Mouse (Mus musculus): Measurements from ENCODE around the gene Mfap1a. TPM values are rescaled to one million over a fixed set of nuclear protein-coding genes. Genes with fewer than 3 reads are reported as not detected.
"Not testable (repeated sequence)": the region's sequence is repeated elsewhere in the genome, so short reads cannot be mapped to it uniquely, and the experiment has no call there.

Mfap1a gene
- total and polyA plus RNA-seq, 3 experiments, result 13.5 to 27.3 (median 14.0) TPM

DNA sequence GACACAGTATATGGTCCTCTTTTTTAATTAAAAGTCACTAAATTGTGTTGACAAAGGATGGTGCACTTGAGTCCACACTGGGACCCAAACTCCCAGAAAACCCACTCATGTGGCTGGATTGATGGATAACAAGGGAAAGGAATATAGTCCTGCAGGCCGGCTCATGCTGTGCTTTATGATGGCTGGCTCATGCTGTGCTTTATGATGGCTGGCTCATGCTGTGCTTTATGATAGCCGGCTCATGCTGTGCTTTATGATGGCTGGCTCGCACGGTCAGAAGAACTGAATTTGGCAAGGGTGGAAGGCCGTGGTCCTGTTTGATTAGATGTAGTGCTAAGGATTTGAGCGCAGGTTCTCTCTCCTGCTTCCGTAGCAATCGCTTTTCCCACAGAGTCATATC, 22.9 kb downstream of the Mfap1a start:
- no peak for TF ChIP-seq TBP (conservative IDR thresholded peaks at IDR 0.05; ENCODE audit: low read depth, low read length)
- no peak for TF ChIP-seq ETS1 (conservative IDR thresholded peaks at IDR 0.05; ENCODE audit: low read depth, low read length)
- no peak for TF ChIP-seq KAT2A (IDR thresholded peaks at IDR 0.05; ENCODE audit: insufficient replicate concordance, low read length)
- dilution Hi-C loops (cut with MboI; ENCODE audit: extremely low pct_ligation_motif_present, extremely low pct_unique_long_range_greater_than_20kb, low sequenced_read_pairs), result no loop called here

GRCm38 (mm10) chr2:121480916-121481315, 25.5 kb downstream of the Mfap1a start:
- dilution Hi-C loops (cut with MboI; ENCODE audit: extremely low pct_ligation_motif_present, extremely low pct_unique_long_range_greater_than_20kb, low sequenced_read_pairs); H3K27ac ChIP-seq (ENCODE audit: insufficient read depth, low read depth); H3K79me2 ChIP-seq (replicated peaks; ENCODE audit: control insufficient read depth, extremely low read depth, insufficient read depth, poor library complexity, severe bottlenecking); H3K4me3 ChIP-seq (replicated peaks in 1 of 3; ENCODE audit: low read depth in 2 of 3, low read length in 2 of 3, poor library complexity in 1 of 3); H3K4me1 ChIP-seq (ENCODE audit: control insufficient read depth in 1 of 2, insufficient read depth in 2 of 2); H3K4me2 ChIP-seq (ENCODE audit: insufficient read depth, low read depth, poor library complexity, severe bottlenecking); H3K36me3 ChIP-seq (replicated peaks in 1 of 2; ENCODE audit: control insufficient read depth in 1 of 2, insufficient read depth in 1 of 2, low read length in 1 of 2); in situ Hi-C loops (cut with MboI; ENCODE audit: low pct_ligation_motif_present, low pct_unique_long_range_greater_than_20kb, low sequenced_read_pairs); H3K27me3 ChIP-seq (replicated peaks); H3K9me3 ChIP-seq (replicated peaks; ENCODE audit: low read length); H3K9ac ChIP-seq (ENCODE audit: insufficient read depth, low read depth); DNase-seq (ENCODE audit: extremely low read depth): not testable (repeated sequence)

More for the DNA sequence above, 22.9 kb downstream of the Mfap1a start:
- Histone ChIP-seq H3K4me2 (ENCODE audit: insufficient read depth, low read depth, poor library complexity, severe bottlenecking) (no peak overlapping the region), H3K4me1 (ENCODE audit: control insufficient read depth in 1 of 2, insufficient read depth in 2 of 2) (no peaks in the 10 kb centered on the region), H3K27me3 (replicated peaks) (peaks cover 7% of the 10 kb centered on the region), H3K27ac (ENCODE audit: insufficient read depth, low read depth) (no peak overlapping the region), H3K79me2 (replicated peaks; ENCODE audit: control insufficient read depth, extremely low read depth, insufficient read depth, poor library complexity, severe bottlenecking) (no peaks in the 10 kb centered on the region), H3K36me3 (replicated peaks in 1 of 2; ENCODE audit: control insufficient read depth in 1 of 2, insufficient read depth in 1 of 2, low read length in 1 of 2) (no peaks in the 10 kb centered on the region), H3K4me3 (replicated peaks in 1 of 3; ENCODE audit: low read depth in 2 of 3, low read length in 2 of 3, poor library complexity in 1 of 3) (no peak overlapping the region), H3K9me3 (replicated peaks; ENCODE audit: low read length) (no peaks in the 10 kb centered on the region), H3K9ac (ENCODE audit: insufficient read depth, low read depth) (no peak overlapping the region)
- in situ Hi-C loops (cut with MboI; ENCODE audit: low pct_ligation_motif_present, low pct_unique_long_range_greater_than_20kb, low sequenced_read_pairs), result no loop called here
- DNase-seq (ENCODE audit: extremely low read depth), result no peak

DNA sequence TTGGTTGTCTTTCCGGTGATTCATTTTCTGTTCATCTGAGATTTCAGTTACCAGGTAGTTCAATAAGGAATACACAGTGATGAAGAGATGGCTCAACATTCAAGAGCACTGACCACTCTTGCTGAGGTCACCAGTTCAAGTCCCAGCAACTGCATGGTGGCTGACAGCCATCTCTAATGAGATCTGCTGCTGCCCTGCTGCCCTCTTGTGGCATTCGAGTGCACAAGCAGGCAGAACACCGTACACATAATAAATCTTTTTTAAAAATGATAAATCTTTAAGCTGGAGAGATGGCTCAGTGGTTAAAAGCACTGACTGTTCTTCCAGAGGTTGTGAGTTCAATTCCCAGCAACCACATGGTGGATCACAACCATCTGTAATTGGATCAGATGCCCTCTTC, 26.0 kb downstream of the Mfap1a start:
- Histone ChIP-seq H3K27me3 (replicated peaks) (peaks cover 7% of the 10 kb centered on the region), H3K4me2 (ENCODE audit: insufficient read depth, low read depth, poor library complexity, severe bottlenecking) (no peak overlapping the region), H3K9me3 (replicated peaks; ENCODE audit: low read length) (no peaks in the 10 kb centered on the region), H3K4me3 (replicated peaks in 1 of 3; ENCODE audit: low read depth in 2 of 3, low read length in 2 of 3, poor library complexity in 1 of 3) (no peak overlapping the region), H3K9ac (ENCODE audit: insufficient read depth, low read depth) (no peak overlapping the region), H3K36me3 (replicated peaks in 1 of 2; ENCODE audit: control insufficient read depth in 1 of 2, insufficient read depth in 1 of 2, low read length in 1 of 2) (peaks cover 7% of the 10 kb centered on the region in 2 experiments), H3K79me2 (replicated peaks; ENCODE audit: control insufficient read depth, extremely low read depth, insufficient read depth, poor library complexity, severe bottlenecking) (no peaks in the 10 kb centered on the region), H3K27ac (ENCODE audit: insufficient read depth, low read depth) (no peak overlapping the region), H3K4me1 (ENCODE audit: control insufficient read depth in 1 of 2, insufficient read depth in 2 of 2) (no peaks in the 10 kb centered on the region)
- dilution Hi-C loops (cut with MboI; ENCODE audit: extremely low pct_ligation_motif_present, extremely low pct_unique_long_range_greater_than_20kb, low sequenced_read_pairs) (no loop called here), in situ Hi-C loops (cut with MboI; ENCODE audit: low pct_ligation_motif_present, low pct_unique_long_range_greater_than_20kb, low sequenced_read_pairs) (no loop called here)
- TF ChIP-seq CTCF (conservative IDR thresholded peaks at IDR 0.05 in 1 of 2, IDR thresholded peaks at IDR 0.05 in 1 of 2; ENCODE audit: low read depth in 2 of 2, low read length in 2 of 2) (peak; percentile 60 to 80), SMC3 (IDR thresholded peaks at IDR 0.05; ENCODE audit: low read depth, low read length) (peak; percentile 60), GABPA (IDR thresholded peaks at IDR 0.05; ENCODE audit: insufficient replicate concordance, low read depth, low read length) (no peak), JUN (IDR thresholded peaks at IDR 0.05; ENCODE audit: insufficient read depth, low read depth, low read length) (no peak), RAD21 (IDR thresholded peaks at IDR 0.05; ENCODE audit: low read depth, low read length) (peak; percentile 70), ELF1 (IDR thresholded peaks at IDR 0.05; ENCODE audit: low read depth, low read length) (no peak), MAX (IDR thresholded peaks at IDR 0.05; ENCODE audit: low read length) (no peak)
- peak; percentile 54 for DNase-seq (ENCODE audit: extremely low read depth)

Data from CH12.LX (cell line).